In the genomic region with DNA sequence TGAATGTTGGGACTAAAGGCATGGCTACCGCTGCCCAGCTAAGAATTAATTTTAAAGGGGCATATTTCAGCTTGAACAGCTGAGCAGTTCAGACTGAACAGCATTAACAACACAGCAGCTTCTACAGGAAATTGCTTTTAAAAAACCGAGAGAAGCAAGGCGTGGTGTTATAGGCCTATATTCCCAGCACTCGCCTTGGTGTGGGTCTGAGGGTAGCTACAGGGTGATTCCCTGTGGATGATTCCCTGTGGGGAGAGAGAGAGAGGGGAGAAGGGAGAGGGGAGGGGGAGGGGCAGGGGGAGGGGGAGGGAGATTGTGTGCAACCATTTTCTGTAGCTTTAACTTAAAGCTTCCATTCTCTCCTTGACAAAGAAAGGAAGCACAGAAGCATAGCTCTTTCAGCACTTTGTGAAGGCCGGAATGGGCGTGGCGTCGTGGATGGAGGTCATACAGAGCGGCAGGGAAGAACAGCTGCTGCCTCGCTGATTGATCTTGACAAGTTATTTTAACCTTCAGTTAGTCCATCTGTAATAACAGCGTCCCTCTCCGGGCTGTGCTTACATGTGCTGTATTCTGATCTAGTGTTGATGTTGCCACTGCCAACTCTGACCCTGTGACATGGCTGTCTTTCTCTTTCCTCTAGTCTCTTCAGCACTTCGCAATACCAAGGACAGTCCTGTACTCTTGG, we compare ENCODE assay signal across 11 mouse cellular contexts. TPM values are rescaled to one million over a fixed set of nuclear protein-coding genes. Genes with fewer than 3 reads are reported as not detected.
DNase-seq lines count a peak whose midpoint lies in the region; ATAC-seq and TF ChIP-seq lines count a peak whose summit lies in the region.
"Had no signal": no experiment of that assay in that cellular context is flagged by ENCODE, and none has a peak within 500 bp of the region (broad histone marks: within the 10 kb centered on the region; RNA-seq: fewer than 3 reads in every experiment).

No protein-coding gene starts in this region.

- TF ChIP-seq CTCF in kidney, postnatal 0 days (IDR thresholded peaks at IDR 0.05; ENCODE audit: low read depth) = no peak

- H3K9me3 ChIP-seq in kidney, postnatal 0 days (replicated peaks; ENCODE audit: low read length) = no peaks in the 10 kb centered on the region
- no peaks in the 10 kb centered on the region for H3K9me3 ChIP-seq in forebrain, embryonic 13.5 days (replicated peaks)
- H3K9me3 ChIP-seq in midbrain, embryonic 16.5 days (replicated peaks; ENCODE audit: control insufficient read depth, low read length, poor library complexity, severe bottlenecking) = no peaks in the 10 kb centered on the region

- no peak overlapping the region for H3K27ac ChIP-seq in kidney, postnatal 0 days
- no peak overlapping the region for H3K27ac ChIP-seq in forebrain, embryonic 13.5 days
- 0 out of 2 replicates have a peak overlapping the region, but pooled peaks have one; percentile 47 for H3K27ac ChIP-seq in midbrain, embryonic 16.5 days (ENCODE audit: low read length)

- WGBS in kidney, postnatal 0 days = 51% methylated on average over 13 of the region's 13 CpGs
- 62% methylated on average over 13 of the region's 13 CpGs for WGBS in forebrain, embryonic 13.5 days
- 41% methylated on average over 13 of the region's 13 CpGs for WGBS in midbrain, embryonic 16.5 days

- H3K27me3 ChIP-seq in kidney, postnatal 0 days (ENCODE audit: insufficient read depth, low read length) = no peaks in the 10 kb centered on the region
- H3K27me3 ChIP-seq in forebrain, embryonic 13.5 days = no peaks in the 10 kb centered on the region
- H3K27me3 ChIP-seq in midbrain, embryonic 16.5 days (ENCODE audit: control insufficient read depth, insufficient read depth, low read depth, low read length) = no peaks in the 10 kb centered on the region

- no peak for ATAC-seq in kidney, postnatal 0 days (replicated peaks; ENCODE audit: low FRiP score, low read depth)
- ATAC-seq in forebrain, embryonic 13.5 days = no peak
- 0 out of 2 replicates have a peak, but pooled peaks have one; percentile 25 for ATAC-seq in midbrain, embryonic 16.5 days
- ATAC-seq in monocyte, adult 5-6 weeks (replicated peaks; ENCODE audit: insufficient number of reproducible peaks, low FRiP score, low TSS enrichment, poor library complexity, severe bottlenecking) = no peak
- ATAC-seq in cerebellum, adult (ENCODE audit: insufficient number of reproducible peaks, low FRiP score, low TSS enrichment) = no peak

- H3K9ac ChIP-seq in kidney, postnatal 0 days (ENCODE audit: low read depth, low read length) = no peak overlapping the region
- no peak overlapping the region for H3K9ac ChIP-seq in forebrain, embryonic 13.5 days
- no peak overlapping the region for H3K9ac ChIP-seq in midbrain, embryonic 16.5 days (ENCODE audit: low read depth, low read length)

- no peaks in the 10 kb centered on the region for H3K4me1 ChIP-seq in kidney, postnatal 0 days (replicated peaks; ENCODE audit: insufficient read depth, low read length)
- H3K4me1 ChIP-seq in forebrain, embryonic 13.5 days = no peaks in the 10 kb centered on the region
- H3K4me1 ChIP-seq in midbrain, embryonic 16.5 days (ENCODE audit: control insufficient read depth, insufficient read depth, low read length) = no peaks in the 10 kb centered on the region

- H3K36me3 ChIP-seq in kidney, postnatal 0 days (ENCODE audit: insufficient read depth, low read length) = no peaks in the 10 kb centered on the region
- H3K36me3 ChIP-seq in forebrain, embryonic 13.5 days (ENCODE audit: poor library complexity, severe bottlenecking) = no peaks in the 10 kb centered on the region
- H3K36me3 ChIP-seq in midbrain, embryonic 16.5 days (ENCODE audit: control insufficient read depth, insufficient read depth, low read length) = no peaks in the 10 kb centered on the region

- no peak overlapping the region for H3K4me2 ChIP-seq in kidney, postnatal 0 days (ENCODE audit: low read length)
- H3K4me2 ChIP-seq in forebrain, embryonic 13.5 days = peak overlapping the region; percentile 19; the same call in 1 of the 2 replicates
- H3K4me2 ChIP-seq in midbrain, embryonic 16.5 days (ENCODE audit: low read length) = peak overlapping the region; percentile 22; the same call in 1 of the 2 replicates

- DNase-seq in kidney, postnatal 0 days (ENCODE audit: low spot score) = peak; percentile 25
- no peak for DNase-seq in kidney, adult 11 months
- peak; percentile 94 for DNase-seq in ZHBTc4 (ENCODE audit: low read depth, low spot score)
- no peak for DNase-seq in right cerebral cortex, postnatal 36 days (ENCODE audit: low spot score in 2 of 2)

- H3K4me3 ChIP-seq in kidney, postnatal 0 days (replicated peaks; ENCODE audit: low read depth, low read length) = no peak overlapping the region
- no peak overlapping the region for H3K4me3 ChIP-seq in forebrain, embryonic 13.5 days
- no peak overlapping the region for H3K4me3 ChIP-seq in midbrain, embryonic 16.5 days (ENCODE audit: low read depth, low read length)

RNA-seq across cellular contexts. Expression of gene Hrg, which starts 4.7 kb away (rescaled TPM):
- polyA plus RNA-seq in kidney, postnatal 0 days (2015; fragmentation: Nextera tagmentation; extraction: Ambion mirVana) = 0.07 and 0.15 TPM in 2 replicates
- 0.10 and 0.15 TPM in 2 replicates for polyA plus RNA-seq in forebrain, embryonic 13.5 days (2015; fragmentation: Nextera tagmentation; extraction: Ambion mirVana)
- 0.24 TPM in 2 replicates for polyA plus RNA-seq in midbrain, embryonic 16.5 days (2015; fragmentation: Nextera tagmentation; extraction: Ambion mirVana)
- total RNA-seq in monocyte, adult 5-6 weeks (2017) = not detected in 3 replicates
- total RNA-seq: hematopoietic stem cell, adult 5-6 weeks; left cerebral cortex, adult 8-10 months; megakaryocyte-erythroid progenitor cell, adult 5-6 weeks had no signal

RNA-seq across cellular contexts. Expression of gene Fetub, which starts 37.4 kb away (rescaled TPM):
- 0.84 and 1.0 TPM in 2 replicates for polyA plus RNA-seq in kidney, postnatal 0 days (2015; fragmentation: Nextera tagmentation; extraction: Ambion mirVana)
- polyA plus RNA-seq in forebrain, embryonic 13.5 days (2015; fragmentation: Nextera tagmentation; extraction: Ambion mirVana) = not detected in 2 replicates
- polyA plus RNA-seq in midbrain, embryonic 16.5 days (2015; fragmentation: Nextera tagmentation; extraction: Ambion mirVana) = not detected in 2 replicates
- not detected in 3 replicates for total RNA-seq in monocyte, adult 5-6 weeks (2017)
- total RNA-seq: hematopoietic stem cell, adult 5-6 weeks; left cerebral cortex, adult 8-10 months; megakaryocyte-erythroid progenitor cell, adult 5-6 weeks had no signal

Comparison
In these comparisons a context has a peak if more than half of its experiments do, and no peak if none do; other contexts are left out.
1. DNase-seq: peak in kidney, postnatal 0 days (single experiment) and ZHBTc4 (single experiment); none in kidney, adult 11 months (single experiment) and right cerebral cortex, postnatal 36 days (0 of 2).